Mouse (Mus musculus) neural tube, embryonic 11.5 days (tissue): ENCODE data around the gene Olfr750. TPM values are rescaled to one million over a fixed set of nuclear protein-coding genes. Genes with fewer than 3 reads are reported as not detected.

Experiments
- ATAC-seq: fragments of 200-750 bp; cut with Nextera tagmentation; 2 replicates; pipeline ENCODE4 v1.8.0; 2017; ENCODE audit warnings: moderate number of reproducible peaks, mild to moderate bottlenecking, moderate TSS enrichment, moderate library complexity; ENCODE audit not compliant: insufficient read depth, low FRiP score, low TSS enrichment
- DNase-seq: peaks from one replicate; pipeline ENCODE4 v3.0.0-alpha.2; 2015; ENCODE audit warnings: low spot score
- H3K27ac ChIP-seq: fragments of 300-500 bp; sonication (generic); 2 replicates; pipeline ENCODE4 v1.5.1; 2014; ENCODE audit warnings: low read depth, mild to moderate bottlenecking, low read length
- H3K27me3 ChIP-seq: fragments of 300-500 bp; sonication (generic); 2 replicates; pipeline ENCODE4 v1.6.1; 2014; ENCODE audit warnings: mild to moderate bottlenecking, low read length, mixed read lengths; ENCODE audit not compliant: control insufficient read depth, insufficient read depth
- H3K36me3 ChIP-seq: fragments of 300-500 bp; sonication (generic); 2 replicates; pipeline ENCODE4 v1.6.1; 2014; ENCODE audit warnings: mild to moderate bottlenecking, low read length, moderate library complexity, mixed read lengths; ENCODE audit not compliant: control insufficient read depth, insufficient read depth
- H3K4me1 ChIP-seq: fragments of 300-500 bp; sonication (generic); 2 replicates; pipeline ENCODE4 v1.6.1; 2014; ENCODE audit warnings: low read length, mixed read lengths; ENCODE audit not compliant: control insufficient read depth, insufficient read depth
- H3K4me2 ChIP-seq: fragments of 300-500 bp; sonication (generic); 2 replicates; pipeline ENCODE4 v1.6.1; 2014; ENCODE audit warnings: low read depth, mild to moderate bottlenecking, moderate library complexity
- H3K4me3 ChIP-seq: fragments of 300-500 bp; sonication (generic); 2 replicates; pipeline ENCODE4 v1.5.1; 2014; ENCODE audit warnings: low read depth, low read length
- H3K9ac ChIP-seq: fragments of 300-500 bp; sonication (generic); 2 replicates; pipeline ENCODE4 v1.6.1; 2014; ENCODE audit warnings: mild to moderate bottlenecking, low read length
- H3K9me3 ChIP-seq: fragments of 300-500 bp; sonication (generic); 2 replicates; pipeline ENCODE4 v1.6.1; 2016; ENCODE audit warnings: low read length; ENCODE audit not compliant: control insufficient read depth
- WGBS: fragments of 180-500 bp; shearing (Covaris S2); extraction: QIAGEN DNeasy Blood & Tissue Kit; methylation state at CpG from one replicate; pipeline ENCODE4 v1.1.7; 2014; 5-methylcytosine and 5-hydroxymethylcytosine counted together
- polyA plus RNA-seq: library from polyadenylated mRNA; unstranded; fragments of >200 nt; fragmentation: Nextera tagmentation; extraction: Ambion mirVana; gene quantifications from 2 replicates; pipeline ENCODE4 v1.2.1, GENCODE M21; 2014

Gene Olfr750
- polyA plus RNA-seq, 1 experiment from 2014 or later = not detected

GRCm38 (mm10) chr14:51053176-51053575, 21.1 kb downstream of the Olfr750 start:
- Histone ChIP-seq H3K27ac (no peak overlapping the region), H3K4me2 (no peak overlapping the region), H3K27me3 (no peaks in the 10 kb centered on the region)

GRCm38 (mm10) chr14:51051941-51052340, 22.3 kb downstream of the Olfr750 start:
- Histone ChIP-seq H3K27ac (no peak overlapping the region), H3K4me2 (no peak overlapping the region), H3K36me3 (no peaks in the 10 kb centered on the region), H3K9me3 (no peaks in the 10 kb centered on the region), H3K27me3 (no peaks in the 10 kb centered on the region), H3K4me3 (no peak overlapping the region), H3K4me1 (no peaks in the 10 kb centered on the region), H3K9ac (no peak overlapping the region)
- WGBS = 76% methylated on average over 5 of the region's 5 CpGs
- ATAC-seq = no peak
- DNase-seq = no peak

More at GRCm38 (mm10) chr14:51053176-51053575, 21.1 kb downstream of the Olfr750 start:
- ATAC-seq (no peak), DNase-seq (no peak)
- Histone ChIP-seq H3K9me3 (no peaks in the 10 kb centered on the region), H3K4me1 (no peaks in the 10 kb centered on the region), H3K9ac (no peak overlapping the region), H3K36me3 (no peaks in the 10 kb centered on the region), H3K4me3 (no peak overlapping the region)
- WGBS = 69% methylated on average over 5 of the region's 5 CpGs

GRCm38 (mm10) chr14:51050063-51050462, 24.2 kb downstream of the Olfr750 start, which contains the start of gene Rnase11:
Rnase11 (minus strand) TSS chr14:51050163.
- Histone ChIP-seq H3K9ac (no peak within 1 kb of the TSS), H3K4me3 (no peak within 1 kb of the TSS), H3K36me3 (no peaks in the 10 kb centered on the region), H3K4me1 (no peaks in the 10 kb centered on the region), H3K4me2 (no peak within 1 kb of the TSS), H3K27me3 (no peaks in the 10 kb centered on the region), H3K27ac (no peak within 1 kb of the TSS), H3K9me3 (no peaks in the 10 kb centered on the region)
- 87% methylated on average over 2 of the region's 2 CpGs for WGBS
- DNase-seq (no peak), ATAC-seq (no peak)

GRCm38 (mm10) chr14:51047846-51048245, 26.4 kb downstream of the Olfr750 start:
- Histone ChIP-seq H3K27me3 (no peaks in the 10 kb centered on the region), H3K27ac (no peak overlapping the region), H3K9me3 (no peaks in the 10 kb centered on the region), H3K4me2 (no peak overlapping the region), H3K9ac (no peak overlapping the region), H3K4me1 (no peaks in the 10 kb centered on the region), H3K4me3 (no peak overlapping the region), H3K36me3 (no peaks in the 10 kb centered on the region)
- ATAC-seq = no peak
- WGBS = 58% methylated on average over 5 of the region's 5 CpGs
- no peak for DNase-seq

- Histone ChIP-seq H3K4me2 (no peak within 1 kb of the TSS), H3K27ac (no peak within 1 kb of the TSS), H3K9me3 (no peaks in the 10 kb centered on the region), H3K4me3 (no peak within 1 kb of the TSS), H3K4me1 (no peaks in the 10 kb centered on the region), H3K36me3 (no peaks in the 10 kb centered on the region), H3K9ac (no peak within 1 kb of the TSS), H3K27me3 (no peaks in the 10 kb centered on the region)
- no peak for ATAC-seq
- DNase-seq = no peak
- 78% methylated on average over 6 of the region's 6 CpGs for WGBS
Observed at GRCm38 (mm10) chr14:51041769-51042168, 32.5 kb downstream of the Olfr750 start, which contains the start of gene Rnase9. Rnase9 (minus strand) TSS chr14:51041869.

DNA sequence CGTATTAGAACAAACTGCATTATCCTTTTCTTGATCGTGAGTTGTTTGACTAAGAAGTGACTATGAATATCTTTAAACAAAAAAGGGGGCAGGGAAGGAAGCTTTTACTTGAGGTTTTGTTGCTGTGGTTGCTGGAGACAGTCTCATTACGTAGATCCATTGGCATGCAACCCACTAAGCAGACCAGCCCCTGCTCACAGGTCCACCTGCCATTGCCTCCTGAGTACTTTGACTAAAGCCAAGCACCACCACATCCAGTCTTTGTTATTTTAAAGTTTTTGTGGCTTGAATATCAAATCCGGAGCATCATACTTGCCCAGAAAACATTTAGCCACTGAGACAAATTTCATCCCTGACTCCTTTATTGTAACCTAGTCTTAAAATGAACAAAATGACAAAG, 38.0 kb downstream of the Olfr750 start:
- DNase-seq (no peak), ATAC-seq (no peak)
- WGBS = 86% methylated on average over 4 of the region's 4 CpGs
- Histone ChIP-seq H3K27me3 (no peaks in the 10 kb centered on the region), H3K4me2 (no peak overlapping the region), H3K4me1 (no peaks in the 10 kb centered on the region), H3K4me3 (no peak overlapping the region), H3K9me3 (no peaks in the 10 kb centered on the region), H3K27ac (no peak overlapping the region), H3K9ac (no peak overlapping the region), H3K36me3 (no peaks in the 10 kb centered on the region)

GRCm38 (mm10) chr14:51035206-51035605, 39.0 kb downstream of the Olfr750 start:
- H3K27ac ChIP-seq = no peak overlapping the region
- DNase-seq (no peak), ATAC-seq (no peak)
- H3K4me1 ChIP-seq = no peaks in the 10 kb centered on the region
- no peaks in the 10 kb centered on the region for H3K9me3 ChIP-seq
- WGBS = 49% methylated on average over 1 of the region's 1 CpGs
- no peak overlapping the region for H3K9ac ChIP-seq
- no peaks in the 10 kb centered on the region for H3K36me3 ChIP-seq
- no peak overlapping the region for H3K4me3 ChIP-seq
- no peak overlapping the region for H3K4me2 ChIP-seq
- H3K27me3 ChIP-seq = no peaks in the 10 kb centered on the region

- no peaks in the 10 kb centered on the region for H3K27me3 ChIP-seq
- no peak overlapping the region for H3K4me3 ChIP-seq
- 44% methylated on average over 3 of the region's 3 CpGs for WGBS
- no peak overlapping the region for H3K4me2 ChIP-seq
- H3K9me3 ChIP-seq = no peaks in the 10 kb centered on the region
- no peak overlapping the region for H3K27ac ChIP-seq
- no peak for DNase-seq
- no peaks in the 10 kb centered on the region for H3K4me1 ChIP-seq
- H3K36me3 ChIP-seq = no peaks in the 10 kb centered on the region
- no peak overlapping the region for H3K9ac ChIP-seq
- ATAC-seq = no peak
Observed at GRCm38 (mm10) chr14:51027387-51028155, 46.7 kb downstream of the Olfr750 start.
